Mouse (Mus musculus) large intestine, adult 2 months (tissue): ENCODE measurements around the gene Tuba4a. TPM values are rescaled to one million over a fixed set of nuclear protein-coding genes. Genes with fewer than 3 reads are reported as not detected.

Source experiments
- DNase-seq: peaks from one replicate; pipeline ENCODE4 v3.0.0-alpha.2; 2012; ENCODE audit warnings: low read depth, low spot score
- WGBS: fragments of 180-500 bp; shearing (Covaris S2); methylation state at CpG from one replicate; pipeline ENCODE4 v1.1.7; 2018; 5-methylcytosine and 5-hydroxymethylcytosine counted together
- polyA plus RNA-seq: library from polyadenylated mRNA; depleted of rRNA; stranded (reverse); fragments of >200 nt; gene quantifications from 2 replicates; pipeline ENCODE4 v1.2.3, GENCODE M21; 2012

The Tuba4a gene
- polyA plus RNA-seq, 1 experiment: 164 TPM

DNA sequence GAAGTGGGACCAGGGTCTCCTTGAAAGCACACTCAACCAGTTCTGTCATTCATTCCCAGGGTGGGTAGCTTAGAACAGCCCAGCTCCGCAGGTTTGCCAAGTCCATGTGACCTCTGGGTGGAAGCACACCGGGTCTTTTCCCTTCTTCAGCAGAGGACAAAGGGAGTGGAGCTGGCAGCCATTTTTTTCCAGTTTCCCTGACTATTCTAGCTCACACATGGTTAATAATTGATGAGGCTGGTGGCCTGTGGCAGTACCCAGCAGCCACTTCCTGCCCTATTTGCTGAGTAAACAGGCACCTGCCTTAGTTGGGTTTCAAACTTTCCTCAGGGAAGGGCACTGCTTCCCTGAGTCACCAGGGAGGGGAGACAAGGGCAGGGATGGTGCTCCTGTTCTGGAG, 5.2 kb downstream of the Tuba4a start:
- peak; percentile 85 for DNase-seq
- 37% methylated on average over 2 of the region's 2 CpGs for WGBS

DNA sequence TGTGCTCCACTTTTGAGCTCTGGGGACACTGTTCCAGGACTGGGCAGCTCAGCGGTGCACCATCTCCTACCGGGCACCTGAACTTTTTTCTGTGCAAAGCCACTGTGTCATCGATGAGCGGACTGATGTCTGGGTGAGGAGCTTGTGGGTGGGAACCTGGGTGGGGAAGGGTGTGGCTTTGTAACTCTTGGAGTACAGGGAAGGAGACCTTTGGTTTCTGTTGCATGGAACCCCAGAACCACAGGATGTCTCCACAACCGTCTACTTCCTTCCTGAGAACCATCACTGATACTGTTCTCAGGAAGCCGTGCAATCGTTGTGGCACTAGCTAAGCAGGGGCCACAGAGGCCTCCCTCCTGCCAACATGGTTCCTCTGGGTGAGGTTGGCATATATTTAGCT, 6.6 kb downstream of the Tuba4a start:
- 33% methylated on average over 7 of the region's 7 CpGs for WGBS
- DNase-seq: no peak

DNA sequence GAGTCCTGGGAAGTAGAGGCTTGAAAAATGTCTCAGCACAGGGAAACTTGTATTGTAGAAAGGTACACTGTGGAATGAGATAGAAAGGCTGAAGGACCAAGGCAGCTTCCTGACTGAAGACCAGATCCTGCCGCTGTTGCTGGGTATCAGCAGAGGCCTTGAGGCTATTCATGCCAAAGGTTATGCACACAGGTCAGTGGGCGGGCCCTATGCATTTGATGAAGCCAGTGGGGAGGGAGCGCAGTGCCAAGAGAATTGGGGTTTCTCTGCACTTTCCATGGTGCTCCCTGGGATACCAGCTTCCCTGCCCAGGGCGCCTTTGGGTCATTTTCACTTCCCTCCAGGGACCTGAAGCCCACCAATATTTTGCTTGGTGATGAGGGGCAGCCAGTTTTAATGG, 7.1 kb downstream of the Tuba4a start:
- WGBS: 73% methylated on average over 4 of the region's 4 CpGs
- no peak for DNase-seq

DNA sequence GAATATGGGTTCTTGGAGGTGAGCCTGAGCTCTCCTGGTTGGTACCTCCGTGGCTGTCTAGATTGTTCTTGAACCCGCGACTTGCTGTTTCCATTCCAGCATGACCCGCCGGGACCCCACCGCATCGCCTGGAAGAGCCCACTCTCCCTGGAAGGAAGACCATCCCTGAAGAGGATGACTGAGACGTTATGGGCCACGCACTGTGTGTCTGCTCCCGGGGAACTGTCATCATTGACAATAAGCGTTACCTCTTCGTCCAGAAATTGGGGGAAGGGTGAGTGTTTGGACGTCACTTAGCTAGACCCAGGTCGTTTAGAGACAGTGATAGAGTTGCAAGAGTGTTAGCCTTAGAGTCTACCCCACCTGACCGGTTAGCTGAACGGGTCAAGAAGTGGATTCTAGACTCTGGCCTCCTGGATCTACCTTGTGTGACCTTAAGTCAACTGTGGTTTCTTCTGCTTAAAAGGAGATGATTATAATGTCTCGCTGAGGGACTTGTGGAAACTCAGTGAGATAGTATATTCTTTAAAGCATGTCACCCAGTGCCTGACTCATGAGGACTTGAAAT, 8.4 kb downstream of the Tuba4a start:
- 5% methylated on average over 17 of the region's 17 CpGs for WGBS
- DNase-seq: no peak

DNA sequence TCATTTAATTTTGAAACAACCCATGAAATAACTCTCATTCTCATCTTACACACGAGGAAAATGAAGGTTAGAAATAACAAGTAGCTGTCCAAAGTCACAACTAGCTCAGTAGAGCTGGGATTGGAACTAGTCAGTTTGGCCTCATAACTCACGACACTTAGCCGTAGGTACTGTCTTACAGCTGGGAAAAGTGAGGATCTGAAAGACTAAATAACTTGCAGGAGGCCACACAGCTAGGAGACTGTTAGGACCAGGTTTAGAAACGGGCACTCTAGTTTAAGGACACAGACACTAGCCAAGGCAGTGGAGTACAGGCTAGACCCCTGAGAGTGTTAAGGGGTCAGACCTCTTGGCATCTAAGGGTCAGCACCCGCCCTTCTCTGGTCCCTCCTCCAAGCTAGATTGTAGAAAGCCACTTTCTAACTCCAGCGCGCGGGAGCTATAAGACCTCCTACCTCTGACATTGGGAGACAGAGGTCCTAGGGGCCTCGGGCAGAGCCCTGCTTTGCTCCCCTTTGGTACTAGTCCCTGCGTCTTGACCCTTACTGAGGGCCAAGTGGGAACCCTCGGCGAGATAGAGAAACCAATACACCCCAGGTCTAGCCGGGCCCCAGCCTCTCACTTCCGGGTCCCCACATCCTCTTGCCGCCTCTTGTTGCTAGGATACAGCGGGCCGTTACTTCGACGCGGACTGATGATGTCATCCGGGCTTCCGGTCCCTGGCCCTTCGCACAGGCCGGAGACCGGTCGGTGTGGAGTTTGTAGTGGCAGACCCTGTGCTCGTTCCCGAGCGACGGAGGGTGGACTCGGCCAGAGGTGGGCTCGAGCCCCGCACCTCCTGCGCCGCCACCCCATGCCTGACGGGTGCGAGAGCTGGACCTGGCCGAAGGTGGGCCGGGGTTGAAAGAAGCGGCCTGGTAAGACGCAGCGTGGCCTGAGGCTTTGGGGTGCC, 9.3 kb downstream of the Tuba4a start, which contains the start of the genes Glb1l and Stk16:
Gene Glb1l (minus strand): TSS at position 678 of the 952 bp plus-strand sequence.
Gene Stk16 (plus strand): TSS at position 703 of the 952 bp plus-strand sequence.
- DNase-seq: peak; percentile 88
- 4% methylated on average over 42 of the region's 42 CpGs for WGBS

DNA sequence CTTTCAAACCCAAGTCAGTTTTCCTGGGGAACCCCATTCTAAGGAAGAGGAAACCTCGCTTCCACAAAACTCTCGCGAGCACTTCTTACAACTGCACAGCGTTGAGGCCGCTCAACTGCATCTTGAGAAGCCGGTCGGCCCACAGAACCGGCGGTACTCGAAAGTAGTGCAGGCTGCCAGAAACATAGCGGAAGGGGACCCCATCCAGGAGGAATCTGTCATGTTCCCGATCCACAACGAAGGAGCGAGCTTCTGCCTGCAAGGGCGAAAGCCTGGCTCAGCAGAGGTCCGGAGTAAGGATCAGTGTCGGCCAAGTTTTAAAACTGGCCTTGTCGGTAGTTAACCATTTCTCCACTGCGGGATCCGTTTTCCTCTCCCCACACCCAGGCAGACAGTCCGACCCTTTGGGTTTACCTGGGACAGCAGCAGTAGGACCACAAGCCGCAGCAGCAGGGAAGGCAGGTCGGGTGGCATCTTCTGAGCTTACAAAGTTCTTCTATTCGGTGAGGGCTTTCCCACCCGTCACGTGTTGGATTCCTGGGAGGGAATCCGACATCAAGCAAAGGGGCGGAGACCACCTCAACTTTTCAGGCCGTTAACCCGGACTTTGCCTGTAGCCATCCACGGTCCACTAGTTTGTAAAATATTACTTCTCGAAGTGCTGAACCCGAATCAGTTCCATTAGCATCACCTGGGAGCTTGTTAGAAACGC, 10.5 kb downstream of the Tuba4a start:
- 16% methylated on average over 34 of the region's 34 CpGs for WGBS
- DNase-seq: no peak

DNA sequence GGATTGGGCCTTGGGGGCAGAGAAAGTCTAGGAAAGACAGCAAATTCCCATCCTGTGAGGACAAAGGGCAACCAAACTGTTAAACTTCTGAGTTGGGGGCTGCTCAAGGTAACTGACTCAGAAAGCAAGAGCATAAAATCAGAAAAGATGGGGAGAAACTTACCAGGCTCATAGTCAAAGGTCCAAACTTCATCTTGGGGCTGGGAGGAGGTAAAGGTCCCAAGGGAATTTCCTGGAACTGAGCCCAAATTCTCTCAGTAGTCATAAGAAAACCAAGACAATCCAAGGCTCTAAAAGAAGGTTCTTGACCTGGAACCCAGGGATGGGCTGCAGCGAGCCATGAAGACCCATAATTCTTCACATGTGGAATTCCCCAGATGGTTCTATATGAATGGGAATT, 18.4 kb downstream of the Tuba4a start:
- no peak for DNase-seq
- WGBS: 37% methylated on average over 1 of the region's 1 CpGs

DNA sequence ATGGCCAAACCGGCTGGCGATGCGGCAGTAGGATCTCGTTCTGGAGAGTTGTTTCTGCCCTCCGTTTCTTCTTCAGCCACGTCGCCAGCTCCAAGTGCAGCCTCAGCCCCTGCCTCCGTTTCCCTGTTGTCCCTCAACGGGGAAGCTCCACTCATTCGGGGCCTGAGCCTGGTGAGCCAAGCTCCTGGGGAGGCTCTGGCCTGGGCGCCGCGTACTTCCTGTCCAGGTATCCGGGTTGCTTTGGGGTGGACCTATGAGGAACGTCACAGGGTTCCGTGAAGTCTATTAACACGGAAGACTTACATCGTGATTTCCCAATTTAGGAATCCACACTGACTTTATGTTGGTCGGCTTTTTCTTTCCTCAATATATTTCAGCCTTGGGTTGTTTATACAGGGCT, 27.2 kb downstream of the Tuba4a start:
- under 1% methylated on average over 19 of the region's 19 CpGs for WGBS
- DNase-seq: no peak

DNA sequence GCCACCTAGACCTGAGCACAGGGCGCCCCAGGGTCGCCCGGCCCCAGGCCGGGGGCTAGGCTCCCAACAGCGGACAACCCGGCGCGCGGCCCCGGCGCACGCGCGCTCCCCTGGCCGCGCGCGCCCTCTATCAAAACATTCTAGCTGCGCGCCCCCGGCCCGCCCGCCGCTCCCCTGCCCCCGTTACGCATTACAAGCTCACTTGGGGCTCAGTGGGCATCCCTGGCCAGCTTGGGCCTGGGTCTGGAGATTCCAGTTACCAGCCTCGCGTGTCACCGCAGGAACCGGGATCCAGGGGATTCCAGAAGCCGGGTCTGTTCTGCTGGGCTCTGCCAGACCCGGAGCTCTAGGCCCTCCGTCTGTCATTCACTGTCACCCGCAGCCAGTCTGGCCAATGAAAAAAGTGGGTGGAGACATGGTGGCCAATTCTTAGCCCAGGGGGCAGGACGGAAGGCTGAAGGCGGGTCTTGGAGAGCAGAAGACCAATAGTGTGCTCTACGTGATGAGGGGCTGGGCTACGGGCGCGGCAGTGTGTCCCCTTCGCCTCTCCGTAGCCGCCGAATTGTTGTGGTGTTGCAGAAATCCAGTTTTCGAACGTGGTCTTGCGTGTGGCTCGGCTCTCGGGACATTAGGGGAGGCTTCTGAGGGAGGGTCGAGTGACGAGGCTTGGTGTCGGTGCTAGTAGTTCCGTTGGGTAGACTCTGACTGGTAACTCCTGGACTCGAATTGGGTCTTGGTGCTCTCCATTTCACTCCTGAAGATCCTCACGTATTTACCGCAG, 27.9 kb downstream of the Tuba4a start, which contains the start of the genes Ankzf1 and Atg9a:
Gene Ankzf1 (plus strand): TSS at position 530 of the 781 bp plus-strand sequence.
Gene Atg9a (minus strand): TSS at position 575 of the 781 bp plus-strand sequence.
- under 1% methylated on average over 54 of the region's 56 CpGs for WGBS

DNA sequence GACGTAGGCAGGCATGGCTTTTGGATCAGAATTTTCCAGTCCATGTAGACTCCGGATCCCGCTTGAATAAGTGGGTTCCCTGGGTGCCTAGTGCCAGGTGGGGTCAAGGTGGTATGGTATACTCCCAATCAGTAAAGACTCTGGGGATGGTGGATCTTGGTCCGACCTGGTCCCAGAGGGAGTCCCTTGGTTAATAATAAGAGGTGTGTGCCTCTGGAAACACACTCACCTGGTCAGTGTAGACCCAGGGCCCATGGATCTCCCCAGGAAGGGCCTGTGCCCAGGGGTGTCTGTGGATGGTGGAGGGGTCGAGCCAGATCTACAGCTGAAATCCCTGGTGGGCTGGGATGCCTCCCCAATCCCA, 28.4 kb downstream of the Tuba4a start:
- no peak for DNase-seq
- WGBS: 38% methylated on average over 5 of the region's 5 CpGs

More for the DNA sequence above, 27.9 kb downstream of the Tuba4a start, which contains the start of the genes Ankzf1 and Atg9a:
- DNase-seq: peak; percentile 98

DNA sequence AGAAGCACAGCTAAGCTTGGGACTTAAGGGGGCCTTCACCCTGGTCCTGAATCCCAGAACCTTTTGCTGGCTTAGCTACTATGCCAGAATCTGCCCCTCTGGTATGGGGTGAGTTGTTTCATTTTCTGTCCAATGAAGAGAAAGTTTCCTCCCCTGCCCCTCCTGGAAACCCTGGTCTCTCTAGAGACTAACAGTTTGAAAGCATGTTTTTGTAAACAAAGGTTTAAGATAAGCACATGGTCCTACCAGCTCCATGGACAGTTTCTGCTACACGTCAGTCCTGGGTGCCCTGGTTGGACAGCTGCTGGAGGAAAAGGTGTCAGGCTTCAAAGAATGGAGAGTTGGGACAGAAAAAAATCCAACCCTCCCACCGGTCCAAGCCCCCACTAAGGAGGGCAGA, 29.1 kb downstream of the Tuba4a start:
- WGBS: 56% methylated on average over 2 of the region's 2 CpGs
- no peak for DNase-seq

DNA sequence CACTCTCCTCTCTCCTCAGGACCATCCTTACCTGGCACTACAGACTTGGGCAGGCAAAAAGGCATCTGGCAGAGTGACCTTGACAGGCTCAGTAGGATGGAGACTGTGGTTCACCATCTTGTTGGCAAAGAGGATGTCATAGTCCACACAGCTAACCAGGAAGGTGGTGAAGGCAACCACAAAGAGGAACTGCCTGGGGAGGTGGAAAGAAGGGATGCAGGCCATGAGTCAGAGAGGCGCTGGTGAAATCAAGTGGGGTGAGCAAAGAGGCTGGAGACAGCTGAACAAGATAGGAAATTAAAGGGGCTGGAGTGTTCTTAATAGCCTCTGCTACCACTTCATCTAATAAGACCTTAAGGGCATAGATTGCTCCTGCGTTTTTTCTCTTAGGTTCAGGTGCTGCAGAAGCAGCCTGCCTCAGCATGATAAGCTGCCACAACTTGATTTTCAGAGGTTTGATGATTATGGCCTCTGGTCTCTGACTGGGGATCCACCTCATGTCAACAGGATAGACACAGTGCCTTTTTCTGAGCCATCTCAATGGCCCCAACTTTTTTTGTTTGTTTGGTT, 31.7 kb downstream of the Tuba4a start:
- no peak for DNase-seq
- 92% methylated on average over 2 of the region's 2 CpGs for WGBS

DNA sequence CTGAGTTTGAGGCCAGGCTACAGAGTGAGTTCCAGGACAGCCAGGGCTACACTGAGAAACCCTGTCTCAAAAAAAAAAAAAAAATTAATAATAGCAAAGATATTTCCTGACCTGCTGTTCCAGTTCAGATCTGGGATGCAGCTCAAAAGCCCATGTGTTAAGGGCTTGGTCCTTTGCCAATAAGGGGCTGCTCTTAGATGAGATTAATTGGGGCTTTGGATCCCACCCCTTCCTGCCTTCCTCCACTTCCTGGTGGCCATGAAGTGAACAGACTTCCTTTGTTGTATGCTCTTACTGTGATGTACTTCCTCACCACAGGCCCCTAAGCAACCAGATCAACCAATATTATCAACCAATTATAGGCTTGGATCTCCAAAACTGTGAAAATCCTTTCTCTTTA, 32.5 kb downstream of the Tuba4a start:
- no peak for DNase-seq

DNA sequence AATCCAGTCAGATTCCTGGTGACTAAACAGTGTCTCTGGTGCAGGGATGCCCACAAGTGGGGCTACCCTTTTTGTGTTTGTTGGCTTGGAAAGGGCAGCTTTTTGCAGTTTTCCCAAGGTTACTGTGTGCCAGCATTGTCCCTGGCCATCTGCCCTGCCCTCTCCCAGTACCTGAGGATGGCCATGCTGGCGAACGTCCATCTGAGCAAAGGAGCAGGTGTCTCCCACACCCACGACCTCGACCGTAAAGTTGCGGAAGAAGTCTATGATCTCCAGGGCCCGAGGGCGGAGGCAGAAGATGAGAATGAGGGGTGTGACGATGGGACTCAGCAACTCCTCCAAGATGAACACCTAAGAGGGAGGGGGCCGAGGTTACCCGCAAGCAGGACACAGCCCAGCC, 34.2 kb downstream of the Tuba4a start:
- DNase-seq: no peak
- WGBS: 41% methylated on average over 11 of the region's 11 CpGs

DNA sequence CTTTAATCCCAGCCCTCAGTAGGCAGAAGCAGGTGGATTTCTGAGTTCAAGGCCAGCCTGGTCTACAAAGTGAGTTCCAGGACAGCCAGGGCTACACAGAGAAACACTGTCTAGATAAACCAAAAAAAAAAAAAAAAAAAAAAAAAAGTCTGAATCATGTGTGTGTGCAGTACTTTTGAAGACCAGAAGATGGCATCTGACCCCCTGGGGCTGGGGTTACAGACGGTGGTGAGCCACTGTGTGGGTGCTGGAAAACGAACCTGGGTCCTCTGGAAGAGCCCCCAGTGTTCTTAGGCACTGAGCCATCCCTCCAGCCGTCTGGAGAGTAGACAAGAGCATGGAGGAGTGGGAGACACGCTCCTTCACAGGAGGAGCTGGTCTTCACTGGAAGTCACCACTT, 37.5 kb downstream of the Tuba4a start:
- WGBS: 73% methylated on average over 4 of the region's 4 CpGs

DNA sequence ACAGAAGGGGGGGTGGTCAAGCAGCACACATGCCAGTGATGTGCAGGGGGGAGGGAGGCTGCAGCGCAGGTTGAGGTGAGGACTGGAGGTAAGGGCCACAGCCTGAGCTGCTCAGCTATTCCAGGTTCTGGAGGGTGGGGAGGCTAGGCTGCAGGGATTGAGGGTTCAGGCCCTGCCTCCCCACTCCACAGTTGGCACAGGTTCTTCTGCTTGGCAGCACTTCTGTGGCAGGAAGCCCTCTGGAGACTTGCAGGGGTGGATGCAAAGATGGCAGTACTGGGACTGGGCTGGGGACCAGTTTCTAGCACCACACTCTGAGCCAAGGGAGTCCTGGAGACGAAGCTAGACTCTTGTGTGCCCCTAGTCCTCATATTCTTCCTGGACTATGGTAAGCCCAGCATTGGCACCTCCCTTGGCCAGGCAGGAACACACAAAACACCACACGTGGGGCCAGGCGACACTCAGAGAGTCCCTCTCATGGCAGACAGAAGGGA, 38.2 kb downstream of the Tuba4a start:
- WGBS: 83% methylated on average over 4 of the region's 4 CpGs
- DNase-seq: no peak

More for the DNA sequence above, 37.5 kb downstream of the Tuba4a start:
- DNase-seq: no peak

DNA sequence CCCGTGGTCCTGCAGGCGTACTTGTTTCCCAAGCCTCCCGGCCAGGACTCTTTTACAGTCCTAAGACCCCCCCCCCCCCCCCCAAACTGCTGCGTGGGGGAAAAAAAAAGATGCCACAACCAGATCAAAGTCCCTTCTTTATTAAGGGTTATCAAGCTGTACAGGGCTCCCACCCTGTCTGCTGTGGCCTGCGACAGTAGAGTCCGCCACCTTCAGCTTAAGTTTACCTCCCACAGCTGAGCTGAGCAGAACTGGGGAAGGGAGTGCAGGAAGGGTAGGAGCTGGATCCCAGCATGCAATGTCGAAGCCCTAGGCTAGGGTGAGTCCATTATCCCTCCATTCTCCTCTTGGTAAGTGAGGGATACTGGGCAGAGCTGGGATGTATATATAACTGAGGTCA, 38.9 kb downstream of the Tuba4a start:
- DNase-seq: no peak
- 12% methylated on average over 7 of the region's 7 CpGs for WGBS

DNA sequence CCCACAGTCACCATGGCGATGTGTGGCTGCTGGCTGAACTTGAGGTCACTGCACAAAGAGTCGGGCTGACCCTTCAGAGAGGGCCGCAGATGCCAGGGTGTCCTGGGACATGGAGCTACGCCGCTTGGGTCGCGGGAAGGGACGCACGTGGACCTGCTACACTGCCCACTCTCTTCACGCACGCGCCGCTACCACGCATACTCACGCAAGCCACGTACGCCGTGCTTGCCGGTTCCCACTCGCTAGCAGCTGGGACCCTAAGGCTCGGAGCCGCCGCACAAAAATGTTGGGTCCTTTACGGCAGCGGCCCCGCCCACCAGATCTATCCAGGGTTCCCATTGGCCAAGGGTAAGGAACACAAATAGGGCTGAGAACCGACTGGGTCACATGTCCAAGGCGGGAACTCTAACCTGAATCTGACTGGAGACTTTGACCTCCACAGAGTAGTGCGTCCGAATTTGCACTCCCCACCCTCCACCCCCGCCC, 39.5 kb downstream of the Tuba4a start, which contains the start of gene Abcb6:
Gene Abcb6 (minus strand): TSS at position 288 of the 486 bp plus-strand sequence.
- WGBS: 0% methylated on average over 31 of the region's 31 CpGs

More for the DNA sequence above, 39.5 kb downstream of the Tuba4a start, which contains the start of gene Abcb6:
- peak; percentile 82 for DNase-seq
